Mouse (Mus musculus): Measurements from ENCODE around the gene Plekhg2.
"Not testable (repeated sequence)": the region's sequence is repeated elsewhere in the genome, so short reads cannot be mapped to it uniquely, and the experiment has no call there.

The Plekhg2 gene

DNA sequence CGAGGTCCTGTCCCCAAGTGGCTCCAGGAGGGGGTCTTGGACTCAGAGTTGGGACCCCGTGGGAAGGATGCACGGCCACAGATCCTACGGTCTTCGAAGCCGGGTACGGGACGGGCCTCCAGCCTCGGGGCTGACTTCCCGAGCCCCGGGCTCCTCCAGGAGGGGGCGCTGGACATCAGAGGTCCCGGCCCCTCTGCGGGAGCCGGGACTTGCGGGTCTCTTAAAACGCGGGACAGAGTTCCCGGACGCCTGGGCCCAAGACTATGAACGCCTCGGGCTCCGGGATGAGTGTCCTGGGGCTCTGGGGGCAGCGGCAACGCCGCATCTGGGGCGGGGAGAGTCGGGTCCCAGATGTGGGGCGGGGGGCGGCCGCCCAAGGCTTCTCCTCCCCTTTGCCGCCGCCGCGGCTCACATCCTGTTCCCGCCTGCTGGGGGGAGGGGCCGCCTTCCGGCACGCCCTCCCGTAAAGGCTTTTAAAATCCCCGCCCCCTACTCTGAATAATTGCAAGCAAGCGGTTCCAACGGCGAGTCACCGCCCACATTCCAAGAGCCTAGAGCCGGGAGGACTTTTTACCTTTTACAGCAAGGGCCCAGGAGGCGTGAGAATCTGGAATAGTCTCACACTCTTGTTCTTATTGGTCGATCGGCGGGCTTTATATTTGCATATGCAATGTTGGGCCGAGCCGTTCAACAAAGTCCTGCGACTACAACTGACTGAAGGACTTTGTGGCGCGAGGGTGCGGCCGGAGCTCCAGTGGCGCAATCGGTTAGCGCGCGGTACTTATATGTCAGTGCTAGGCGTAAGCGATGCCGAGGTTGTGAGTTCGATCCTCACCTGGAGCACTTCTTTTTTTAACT lies at the start of gene Plekhg2:
TSS of gene Plekhg2 (minus strand) at position 349 of the 858 bp plus-strand sequence.
- DNase-seq: peak; percentile 100

- DNase-seq: no peak
Measured at GRCm38 (mm10) chr7:28419416-28419815, 47.0 kb upstream of the Plekhg2 start.

- no peak for DNase-seq
Measured at GRCm38 (mm10) chr7:28418096-28418670, 45.8 kb upstream of the Plekhg2 start.

DNA sequence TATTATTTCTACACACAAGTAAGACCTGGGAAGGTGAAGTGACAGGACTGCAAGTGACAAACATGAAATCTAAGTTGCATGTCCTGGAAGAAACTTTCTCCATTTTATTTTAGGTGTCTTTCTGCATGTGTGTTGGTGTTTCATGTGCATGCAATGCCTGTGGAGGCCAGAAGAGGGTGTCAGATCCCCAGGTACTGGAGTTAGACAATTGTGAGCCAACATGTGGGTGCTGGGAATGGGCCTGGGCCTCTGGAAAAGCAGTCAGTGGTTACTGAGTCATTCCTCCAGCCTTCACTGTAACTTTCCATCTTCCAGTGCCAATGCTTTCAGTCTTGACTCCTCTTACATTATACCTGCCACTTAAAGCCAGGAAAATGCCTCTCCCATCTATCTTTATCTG lies 45.0 kb upstream of the Plekhg2 start:
- DNase-seq: no peak

- no peak for DNase-seq
Measured at GRCm38 (mm10) chr7:28412826-28413225, 40.4 kb upstream of the Plekhg2 start.

GRCm38 (mm10) chr7:28410841-28411475 lies 38.6 kb upstream of the Plekhg2 start:
- no peak for DNase-seq

DNA sequence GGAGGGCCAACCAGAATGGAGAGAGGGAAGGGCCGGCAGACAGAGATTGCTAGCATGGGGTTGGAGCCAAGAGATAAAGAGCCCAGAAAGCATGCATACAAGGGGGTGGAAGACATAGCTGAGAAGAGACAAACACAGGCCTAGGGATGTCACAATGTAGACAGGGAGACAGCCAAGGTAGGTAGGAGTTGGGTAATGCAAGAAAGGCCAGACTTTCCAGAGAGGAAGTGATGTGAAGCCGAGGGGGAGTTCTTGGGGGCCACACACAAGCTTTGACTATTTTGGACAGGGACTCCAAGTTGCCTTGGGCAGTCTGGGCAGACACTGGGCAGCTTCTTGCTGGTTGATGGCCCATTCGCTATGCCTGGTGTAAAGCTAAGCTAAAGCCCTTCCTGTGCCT lies 29.5 kb upstream of the Plekhg2 start:
- no peak for DNase-seq

DNA sequence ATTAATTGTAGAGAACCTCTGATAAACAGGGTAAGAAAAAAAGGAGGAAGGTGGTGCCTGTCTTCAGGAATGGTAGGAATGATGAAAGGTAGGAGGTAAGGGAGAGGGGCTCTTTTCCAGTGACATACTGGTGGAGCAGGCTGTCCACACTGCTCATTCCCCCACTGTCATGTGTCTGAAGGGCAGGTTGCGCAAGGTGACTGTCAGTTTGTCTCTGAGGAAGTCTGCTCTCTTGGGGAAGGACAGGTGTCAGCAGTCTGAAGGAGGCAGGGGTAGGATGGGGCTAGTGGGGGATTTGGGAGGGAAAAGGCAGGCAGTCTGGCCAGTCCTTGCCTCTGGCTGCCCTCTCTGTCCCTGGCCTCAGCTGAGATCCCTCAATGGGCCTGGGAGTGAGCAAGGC lies 28.6 kb upstream of the Plekhg2 start:
- DNase-seq: no peak

DNA sequence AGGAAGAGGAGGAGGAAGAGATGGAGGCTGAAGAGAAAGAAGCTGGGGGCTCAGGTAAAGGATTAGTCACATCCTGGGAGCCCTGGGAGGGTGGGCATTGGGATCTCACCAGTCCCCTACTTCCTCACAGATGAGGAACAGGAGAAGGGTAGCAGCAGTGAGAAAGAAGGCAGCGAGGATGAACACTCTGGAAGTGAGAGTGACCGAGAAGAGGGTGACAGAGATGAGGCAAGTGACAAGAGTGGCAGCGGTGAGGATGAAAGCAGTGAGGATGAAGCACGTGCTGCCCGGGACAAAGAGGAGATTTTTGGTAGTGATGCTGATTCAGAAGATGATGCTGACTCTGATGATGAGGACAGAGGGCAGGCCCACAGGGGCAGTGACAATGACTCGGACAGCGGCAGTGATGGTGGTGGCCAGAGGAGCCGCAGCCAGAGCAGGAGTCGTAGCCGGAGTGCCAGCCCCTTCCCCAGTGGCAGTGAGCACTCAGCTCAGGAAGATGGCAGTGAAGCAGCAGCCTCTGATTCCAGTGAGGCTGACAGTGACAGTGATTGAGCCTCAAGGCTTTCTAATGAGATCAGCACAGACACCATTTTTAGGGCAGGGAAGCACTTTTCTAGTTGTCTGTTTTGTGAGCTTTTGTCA lies 26.4 kb upstream of the Plekhg2 start:
- DNase-seq: no peak

DNA sequence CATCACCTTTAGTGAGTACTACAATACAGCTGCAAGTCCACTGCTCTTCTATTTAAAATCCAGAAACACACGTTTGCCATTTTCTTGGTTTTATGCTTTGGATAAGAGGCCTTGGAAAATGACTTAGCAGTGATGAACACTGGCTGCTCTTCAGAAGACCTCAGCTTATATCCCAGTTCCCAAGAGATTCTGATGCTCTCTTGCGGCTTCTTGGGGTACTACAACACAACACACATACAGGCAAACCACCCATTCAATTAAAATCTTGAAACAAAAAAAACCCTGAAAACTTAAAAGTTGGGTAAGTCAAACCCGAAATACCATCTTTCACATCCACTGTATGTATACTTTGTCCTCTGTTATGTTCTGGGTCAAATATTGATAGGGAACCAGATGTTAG lies 25.6 kb upstream of the Plekhg2 start:
- DNase-seq: peak; percentile 49

GRCm38 (mm10) chr7:28395425-28395824 lies 23.0 kb upstream of the Plekhg2 start:
- no peak for DNase-seq

- DNase-seq: no peak
Measured at GRCm38 (mm10) chr7:28393272-28393951, 21.0 kb upstream of the Plekhg2 start.

- peak; percentile 97 for DNase-seq
Measured at GRCm38 (mm10) chr7:28392429-28393271, 20.3 kb upstream of the Plekhg2 start, which contains the start of the genes Med29 and Paf1. TSS of gene Med29 (minus strand) at chr7:28392708. TSS of gene Paf1 (plus strand) at chr7:28392951.

DNA sequence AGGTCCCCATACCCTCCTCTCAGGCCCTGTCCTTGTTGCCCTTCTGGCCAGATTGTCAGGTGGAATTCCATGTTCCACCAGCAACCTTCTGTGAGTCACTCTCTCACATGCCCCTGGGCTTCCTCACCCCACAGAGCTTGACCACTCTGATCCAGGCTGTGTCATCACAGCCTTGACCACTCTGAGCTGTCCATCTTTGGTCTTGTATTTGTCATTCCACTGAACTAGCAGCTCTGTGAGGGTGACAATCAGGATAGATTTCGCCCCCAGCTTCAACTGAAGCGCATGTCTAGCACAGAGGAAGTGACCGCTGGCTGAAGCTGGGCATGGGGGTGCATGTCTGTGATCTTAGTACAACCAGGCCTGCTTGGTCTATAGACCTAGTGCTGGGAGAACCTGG lies 17.9 kb upstream of the Plekhg2 start:
- no peak for DNase-seq

DNA sequence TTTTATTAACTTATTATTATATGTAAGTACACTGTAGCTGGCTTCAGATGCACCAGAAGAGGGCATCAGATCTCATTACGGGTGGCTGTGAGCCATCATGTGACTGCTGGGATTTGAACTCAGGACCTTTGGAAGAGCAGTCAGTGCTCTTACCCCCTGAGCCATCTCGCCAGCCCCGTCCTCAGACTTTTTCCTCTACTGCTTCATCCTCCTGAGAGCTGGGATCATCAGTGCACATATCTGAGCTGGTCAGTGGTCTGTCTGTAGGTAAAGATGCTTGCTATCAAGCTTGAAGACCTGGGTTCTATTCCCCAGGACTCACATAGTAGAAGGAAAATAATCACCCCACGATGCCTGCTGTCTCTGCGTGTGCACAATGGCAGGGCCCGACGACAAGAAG lies 15.0 kb upstream of the Plekhg2 start:
- DNase-seq: not testable (repeated sequence)

DNA sequence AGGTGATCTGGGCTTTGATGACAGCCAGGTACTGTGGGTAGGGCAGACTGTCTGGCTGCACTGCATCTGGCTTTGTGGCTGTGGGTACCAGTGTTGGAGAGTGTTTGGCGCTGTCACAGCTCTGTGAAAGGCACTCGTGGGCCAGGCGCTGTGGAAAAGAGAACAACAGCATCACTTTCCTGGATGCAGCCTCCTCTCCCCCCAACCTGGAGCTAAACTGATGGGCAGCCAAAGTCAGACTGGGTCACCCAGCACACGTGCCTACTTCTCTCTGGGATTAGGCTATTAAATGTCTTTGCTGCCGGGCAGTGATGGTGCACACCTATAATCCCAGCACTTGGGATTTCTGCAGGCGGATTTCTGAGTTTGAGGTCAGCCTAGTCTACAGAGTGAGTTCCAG lies 14.5 kb upstream of the Plekhg2 start:
- not testable (repeated sequence) for DNase-seq

DNA sequence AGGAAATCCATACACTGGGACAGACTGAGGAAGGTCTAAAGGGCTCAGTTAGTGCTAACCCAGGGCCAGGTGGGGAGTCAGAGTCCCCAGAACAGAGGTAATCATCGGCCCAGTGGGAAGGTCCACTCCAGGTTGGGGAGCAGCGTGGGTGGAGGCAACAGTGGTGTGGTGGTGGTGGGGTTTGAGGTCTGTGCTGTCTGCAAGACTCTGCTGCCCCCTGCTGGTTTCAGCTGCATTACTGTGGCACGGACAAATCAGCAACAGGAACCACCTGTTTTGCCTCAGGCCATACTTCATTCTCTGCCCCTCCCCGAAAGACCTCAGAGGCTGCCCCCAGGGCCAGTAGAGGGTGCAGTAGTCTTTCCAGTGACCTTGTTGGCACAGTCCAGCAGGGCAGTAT lies 14.1 kb upstream of the Plekhg2 start:
- DNase-seq: peak; percentile 89

DNA sequence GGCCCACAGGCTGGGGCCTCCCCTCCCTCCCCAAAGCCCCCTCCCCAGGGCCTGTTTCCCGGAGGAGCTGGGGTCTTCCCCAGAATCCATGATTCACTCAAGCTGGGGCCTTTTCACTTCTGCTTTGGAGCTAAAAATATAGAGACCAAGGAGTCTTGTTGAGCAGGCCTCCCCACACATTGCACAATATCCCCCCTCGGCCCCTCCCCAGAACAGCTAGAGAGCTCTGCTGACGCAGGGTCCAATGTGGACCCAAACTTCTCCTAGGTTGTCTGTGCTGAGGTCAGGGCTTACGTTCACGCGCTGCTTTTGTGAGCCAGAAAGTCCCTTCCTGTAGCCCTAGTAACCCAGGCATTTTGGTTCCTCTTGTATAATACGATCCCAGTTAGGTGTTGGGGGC lies 13.6 kb upstream of the Plekhg2 start:
- no peak for DNase-seq

DNA sequence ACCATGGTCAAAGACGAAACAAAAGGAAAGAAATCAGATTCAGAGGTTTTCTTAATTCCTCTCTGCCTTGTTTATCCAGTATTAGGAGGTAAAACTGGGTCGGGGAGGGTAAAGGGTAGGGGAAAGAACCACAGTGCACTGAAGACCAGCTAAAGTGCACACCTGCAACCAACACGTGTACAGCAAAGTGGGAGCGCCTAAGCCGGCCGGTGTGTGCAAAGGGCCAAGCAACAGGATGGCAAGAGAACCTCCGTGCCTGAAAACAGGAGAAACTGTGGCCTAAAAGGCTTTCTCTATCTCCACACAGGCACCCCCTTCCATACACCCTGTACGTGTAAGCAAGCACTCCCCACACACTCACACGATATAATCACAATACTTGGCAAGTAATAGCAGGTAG lies 12.8 kb upstream of the Plekhg2 start:
- no peak for DNase-seq

GRCm38 (mm10) chr7:28384162-28384561 lies 11.8 kb upstream of the Plekhg2 start:
- DNase-seq: no peak

- DNase-seq: no peak
Measured at GRCm38 (mm10) chr7:28383606-28384005, 11.2 kb upstream of the Plekhg2 start.

DNA sequence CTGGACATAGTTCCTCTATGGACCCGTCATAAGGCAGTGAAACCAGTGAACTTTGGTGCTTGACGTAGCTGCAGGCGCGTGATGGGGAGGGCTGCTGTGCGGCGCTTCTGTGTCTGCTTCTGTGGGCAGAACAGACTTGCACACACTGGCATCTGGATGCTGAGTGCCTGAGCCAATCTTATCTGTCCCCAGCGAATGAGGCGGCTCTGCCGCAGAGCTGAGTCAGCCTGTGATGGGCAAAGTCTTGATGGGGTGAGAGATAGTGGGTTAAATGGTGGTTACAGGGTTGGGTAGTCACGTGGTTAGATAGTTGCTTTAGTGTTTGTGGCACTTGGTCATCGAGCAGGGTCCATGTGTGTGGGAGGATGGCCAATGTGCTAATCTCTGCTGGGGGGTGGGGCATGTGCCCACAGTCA lies 10.6 kb upstream of the Plekhg2 start:
- no peak for DNase-seq

Data from embryo, embryonic 11 days (tissue).